Mouse (Mus musculus) olfactory bulb, adult 2 months (tissue): ENCODE data around the gene Tbxas1.

Source experiments
- CTCF ChIP-seq: fragments of 200-500 bp; IDR thresholded peaks from 2 replicates; pipeline ENCODE4 v1.5.1; 2012; ENCODE audit warnings: low read depth, mild to moderate bottlenecking, low read length, moderate library complexity; ENCODE audit not compliant: insufficient read depth
- POLR2A ChIP-seq: fragments of 200-500 bp; IDR thresholded peaks from 2 replicates; pipeline ENCODE4 v1.6.1; 2012; ENCODE audit warnings: mild to moderate bottlenecking, low read depth, low read length, moderate library complexity; ENCODE audit not compliant: insufficient read depth

DNA sequence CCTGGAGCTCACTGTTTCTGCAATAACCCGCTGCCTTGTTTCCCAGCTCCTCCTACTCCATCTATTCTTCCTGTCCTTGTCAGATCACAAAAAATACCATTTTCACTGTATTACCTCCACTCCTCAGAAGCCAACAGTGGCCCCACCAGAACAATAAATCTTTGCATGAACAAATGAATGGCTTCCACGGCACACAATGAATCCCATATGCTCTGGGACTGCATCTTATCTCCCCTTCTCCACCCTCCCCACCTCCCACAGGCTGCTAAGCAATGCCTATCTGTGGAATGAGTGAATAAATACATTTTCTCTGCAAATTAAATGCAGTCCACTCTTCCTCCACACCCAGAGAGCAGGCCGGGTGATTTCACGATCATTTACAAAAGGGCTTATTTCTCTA is 186.0 kb downstream of the Tbxas1 start:
- TF ChIP-seq CTCF (no peak), POLR2A (no peak)
